Mouse (Mus musculus): ENCODE results near the gene Iqsec1.

Gene Iqsec1

DNA sequence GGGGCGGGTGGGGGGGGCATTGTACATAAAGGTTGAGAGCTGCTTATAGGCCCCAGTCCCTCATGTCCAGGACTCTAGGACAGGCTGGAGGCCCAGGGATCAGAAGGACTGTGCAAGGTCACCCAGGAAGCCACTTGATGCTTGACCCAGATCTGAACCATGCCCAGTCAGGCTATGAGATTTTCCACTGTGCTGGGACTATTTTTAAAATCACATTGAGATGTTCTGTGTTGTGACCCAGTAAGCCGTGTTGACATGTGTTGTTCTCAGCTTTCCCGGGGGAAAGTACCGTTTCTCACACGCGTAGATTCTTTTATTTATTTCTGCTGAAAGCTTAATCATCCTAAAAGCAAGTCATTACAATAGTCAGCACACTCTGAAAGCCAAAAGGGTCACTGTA lies 372.5 kb downstream of the Iqsec1 start:
- no peak for TF ChIP-seq NANOG (IDR thresholded peaks at IDR 0.05; ENCODE audit: borderline replicate concordance, low read length)
- no peak for TF ChIP-seq CTCF (conservative IDR thresholded peaks at IDR 0.05; ENCODE audit: low read length)
- TF ChIP-seq POU5F1 (IDR thresholded peaks at IDR 0.05; ENCODE audit: borderline replicate concordance, low read length), result no peak
- no peaks in the 10 kb centered on the region for H3K36me3 ChIP-seq (ENCODE audit: insufficient read depth, low read length)
- H3K9me3 ChIP-seq (ENCODE audit: low read length), result no peaks in the 10 kb centered on the region
- H3K27me3 ChIP-seq (ENCODE audit: insufficient read depth, low read length), result peaks cover 12% of the 10 kb centered on the region; the same call in 1 of the 2 replicates
- H3K4me3 ChIP-seq (replicated peaks; ENCODE audit: low read length), result no peak overlapping the region
- H3K4me1 ChIP-seq (replicated peaks; ENCODE audit: low read depth, low read length), result no peaks in the 10 kb centered on the region

DNA sequence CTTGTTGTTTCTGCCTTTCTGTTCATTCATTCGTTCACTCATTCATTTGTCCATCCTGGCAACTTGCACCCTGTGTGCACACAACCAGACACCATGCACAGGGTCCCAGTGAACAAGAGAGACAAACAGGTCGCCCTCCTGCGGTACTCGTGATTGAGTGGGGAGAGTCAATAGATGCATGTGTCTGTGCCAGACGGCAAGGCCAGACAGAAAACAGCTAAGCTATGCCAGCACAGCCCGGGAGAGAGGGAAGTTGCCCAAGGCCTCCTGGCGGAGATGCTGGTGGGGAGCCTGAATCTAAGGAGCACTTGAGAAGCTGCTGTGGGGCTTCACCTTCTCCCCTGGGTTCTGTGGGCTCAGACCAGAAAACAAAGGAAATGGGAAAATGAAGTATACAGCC lies 373.1 kb downstream of the Iqsec1 start:
- H3K4me1 ChIP-seq (replicated peaks; ENCODE audit: low read depth, low read length), result no peaks in the 10 kb centered on the region
- H3K27me3 ChIP-seq (ENCODE audit: insufficient read depth, low read length), result peaks cover 13% of the 10 kb centered on the region; the same call in 1 of the 2 replicates
- H3K4me3 ChIP-seq (replicated peaks; ENCODE audit: low read length), result no peak overlapping the region
- TF ChIP-seq POU5F1 (IDR thresholded peaks at IDR 0.05; ENCODE audit: borderline replicate concordance, low read length) (no peak), NANOG (IDR thresholded peaks at IDR 0.05; ENCODE audit: borderline replicate concordance, low read length) (no peak), CTCF (conservative IDR thresholded peaks at IDR 0.05; ENCODE audit: low read length) (no peak)
- no peaks in the 10 kb centered on the region for H3K36me3 ChIP-seq (ENCODE audit: insufficient read depth, low read length)
- no peaks in the 10 kb centered on the region for H3K9me3 ChIP-seq (ENCODE audit: low read length)

DNA sequence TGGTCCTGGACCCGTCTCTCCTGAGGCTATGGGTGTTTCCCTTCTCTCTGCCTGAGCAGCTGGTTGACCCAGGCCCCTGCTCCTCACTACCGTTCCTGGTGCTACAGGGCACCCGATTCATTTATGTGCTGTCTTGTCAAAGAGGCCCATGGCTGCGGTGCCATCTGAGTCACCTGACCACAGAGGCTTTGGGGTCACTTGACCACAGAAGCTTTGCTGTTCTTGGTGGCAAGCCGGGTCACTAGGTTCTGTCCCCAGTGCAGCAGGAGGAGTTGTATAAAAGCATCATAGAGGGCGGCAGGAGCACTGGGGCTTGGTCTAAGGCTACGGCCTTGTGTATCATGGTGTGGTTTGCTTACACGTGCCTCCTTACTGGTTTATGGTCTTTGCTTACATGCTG lies 375.2 kb downstream of the Iqsec1 start:
- no peak for TF ChIP-seq NANOG (IDR thresholded peaks at IDR 0.05; ENCODE audit: borderline replicate concordance, low read length)
- no peak for TF ChIP-seq POU5F1 (IDR thresholded peaks at IDR 0.05; ENCODE audit: borderline replicate concordance, low read length)
- TF ChIP-seq CTCF (conservative IDR thresholded peaks at IDR 0.05; ENCODE audit: low read length), result no peak
- Histone ChIP-seq H3K4me1 (replicated peaks; ENCODE audit: low read depth, low read length) (no peaks in the 10 kb centered on the region), H3K36me3 (ENCODE audit: insufficient read depth, low read length) (no peaks in the 10 kb centered on the region), H3K9me3 (ENCODE audit: low read length) (no peaks in the 10 kb centered on the region), H3K4me3 (replicated peaks; ENCODE audit: low read length) (no peak overlapping the region), H3K27me3 (ENCODE audit: insufficient read depth, low read length) (peaks cover 11% of the 10 kb centered on the region; the same call in 1 of the 2 replicates)

DNA sequence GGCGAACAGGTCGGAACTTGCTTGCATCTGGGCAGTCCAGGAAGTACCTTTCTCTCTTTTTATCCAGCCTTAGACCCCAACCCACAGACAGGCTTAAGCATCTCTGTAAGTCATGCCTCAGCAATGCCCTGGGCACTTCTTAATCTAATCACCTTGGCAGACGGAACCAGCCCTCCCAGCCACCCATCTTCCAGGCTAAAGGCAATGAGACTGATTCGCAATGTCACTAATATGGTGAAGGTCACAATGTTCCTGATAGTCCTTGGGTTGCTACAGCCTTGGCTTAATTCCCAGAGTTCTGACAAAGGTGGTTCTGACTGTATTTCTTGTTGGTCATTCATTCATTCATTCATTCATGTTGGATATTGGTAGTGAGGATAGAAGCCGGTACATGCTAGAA lies 378.2 kb downstream of the Iqsec1 start:
- Histone ChIP-seq H3K4me3 (replicated peaks; ENCODE audit: low read length) (no peak overlapping the region), H3K27me3 (ENCODE audit: insufficient read depth, low read length) (peaks cover 13% of the 10 kb centered on the region), H3K4me1 (replicated peaks; ENCODE audit: low read depth, low read length) (peaks cover 5% of the 10 kb centered on the region), H3K36me3 (ENCODE audit: insufficient read depth, low read length) (no peaks in the 10 kb centered on the region), H3K9me3 (ENCODE audit: low read length) (no peaks in the 10 kb centered on the region)
- no peak for TF ChIP-seq NANOG (IDR thresholded peaks at IDR 0.05; ENCODE audit: borderline replicate concordance, low read length)
- no peak for TF ChIP-seq POU5F1 (IDR thresholded peaks at IDR 0.05; ENCODE audit: borderline replicate concordance, low read length)
- TF ChIP-seq CTCF (conservative IDR thresholded peaks at IDR 0.05; ENCODE audit: low read length), result no peak

DNA sequence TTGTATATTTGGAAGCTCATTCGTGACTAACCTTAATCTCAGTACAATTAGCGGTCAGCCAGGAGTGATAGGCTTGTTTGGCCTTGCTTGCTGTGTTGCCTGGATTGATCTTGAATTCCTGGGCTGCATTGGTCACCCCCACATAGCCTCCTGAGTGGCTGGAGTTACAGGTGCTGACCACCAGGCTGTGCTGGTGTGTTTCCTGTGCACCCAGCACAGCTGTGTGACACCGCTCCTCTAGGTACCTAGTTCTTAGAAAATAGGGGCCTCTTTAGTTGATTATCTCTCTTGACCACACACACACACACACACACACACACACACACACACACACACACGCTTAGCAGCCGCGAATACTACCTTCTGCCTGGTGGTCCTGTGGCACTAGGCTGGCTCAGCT lies 380.3 kb downstream of the Iqsec1 start:
- no peak overlapping the region for H3K4me3 ChIP-seq (replicated peaks; ENCODE audit: low read length)
- TF ChIP-seq POU5F1 (IDR thresholded peaks at IDR 0.05; ENCODE audit: borderline replicate concordance, low read length) (no peak), NANOG (IDR thresholded peaks at IDR 0.05; ENCODE audit: borderline replicate concordance, low read length) (no peak), CTCF (conservative IDR thresholded peaks at IDR 0.05; ENCODE audit: low read length) (peak; percentile 36)
- no peaks in the 10 kb centered on the region for H3K9me3 ChIP-seq (ENCODE audit: low read length)
- H3K4me1 ChIP-seq (replicated peaks; ENCODE audit: low read depth, low read length), result peaks cover 9% of the 10 kb centered on the region
- H3K36me3 ChIP-seq (ENCODE audit: insufficient read depth, low read length), result no peaks in the 10 kb centered on the region
- H3K27me3 ChIP-seq (ENCODE audit: insufficient read depth, low read length), result peaks cover 17% of the 10 kb centered on the region

DNA sequence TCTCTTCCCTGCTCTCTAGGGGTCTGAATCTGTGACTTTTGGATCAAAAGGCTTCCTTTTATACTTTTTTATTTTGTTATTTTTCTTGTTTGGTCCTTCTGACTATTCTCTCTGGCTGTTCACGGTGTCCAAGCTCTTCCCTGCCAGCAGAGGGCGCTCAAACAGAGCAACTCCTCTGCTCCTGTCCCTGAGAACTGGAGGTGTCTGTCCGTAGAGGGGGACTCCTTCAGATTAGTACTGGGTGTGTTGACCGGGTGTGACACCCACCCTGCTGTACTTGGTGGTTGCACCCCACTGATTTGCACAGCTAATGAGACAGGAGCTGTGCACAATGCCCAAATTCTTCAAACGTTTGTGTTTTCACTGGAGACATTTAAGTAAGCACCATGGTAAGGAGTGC lies 381.3 kb downstream of the Iqsec1 start:
- Histone ChIP-seq H3K4me1 (replicated peaks; ENCODE audit: low read depth, low read length) (peaks cover 9% of the 10 kb centered on the region), H3K9me3 (ENCODE audit: low read length) (no peaks in the 10 kb centered on the region), H3K27me3 (ENCODE audit: insufficient read depth, low read length) (peaks cover 24% of the 10 kb centered on the region), H3K4me3 (replicated peaks; ENCODE audit: low read length) (no peak overlapping the region), H3K36me3 (ENCODE audit: insufficient read depth, low read length) (no peaks in the 10 kb centered on the region)
- TF ChIP-seq POU5F1 (IDR thresholded peaks at IDR 0.05; ENCODE audit: borderline replicate concordance, low read length) (no peak), NANOG (IDR thresholded peaks at IDR 0.05; ENCODE audit: borderline replicate concordance, low read length) (no peak), CTCF (conservative IDR thresholded peaks at IDR 0.05; ENCODE audit: low read length) (peak; percentile 83)

DNA sequence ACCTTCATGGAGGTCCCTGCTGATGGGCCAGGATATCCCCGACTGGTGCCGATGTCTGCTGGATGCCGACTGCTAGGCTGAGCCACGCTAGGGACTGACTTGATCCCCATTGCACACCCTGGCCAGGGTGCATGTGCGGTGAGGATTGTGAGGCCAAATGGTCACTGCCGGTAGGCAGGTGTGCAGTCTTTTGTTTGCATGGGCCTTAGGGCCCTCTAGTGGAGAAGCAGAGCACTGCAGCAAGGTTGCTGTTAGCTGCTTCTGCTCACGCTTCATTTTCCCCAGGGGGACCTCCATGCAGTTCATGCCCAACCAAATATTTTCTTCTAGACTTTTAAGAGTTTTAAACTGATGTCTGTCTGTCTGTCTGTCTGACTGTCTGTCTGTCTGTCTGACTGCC lies 381.9 kb downstream of the Iqsec1 start:
- Histone ChIP-seq H3K27me3 (ENCODE audit: insufficient read depth, low read length) (peaks cover 29% of the 10 kb centered on the region), H3K36me3 (ENCODE audit: insufficient read depth, low read length) (no peaks in the 10 kb centered on the region), H3K4me3 (replicated peaks; ENCODE audit: low read length) (no peak overlapping the region), H3K9me3 (ENCODE audit: low read length) (no peaks in the 10 kb centered on the region), H3K4me1 (replicated peaks; ENCODE audit: low read depth, low read length) (peaks cover 9% of the 10 kb centered on the region)
- TF ChIP-seq CTCF (conservative IDR thresholded peaks at IDR 0.05; ENCODE audit: low read length) (peak; percentile 97), POU5F1 (IDR thresholded peaks at IDR 0.05; ENCODE audit: borderline replicate concordance, low read length) (no peak), NANOG (IDR thresholded peaks at IDR 0.05; ENCODE audit: borderline replicate concordance, low read length) (no peak)
